Mouse (Mus musculus) urinary bladder, postnatal 4 days (tissue): Measurements from ENCODE around the gene Acaca.

Experiments used
- DNase-seq, 2 experiments: peaks; one replicate each; pipeline ENCODE4 v3.0.0; 2021 to 2022; ENCODE audit warnings: low spot score in 2 of 2

The Acaca gene

DNA sequence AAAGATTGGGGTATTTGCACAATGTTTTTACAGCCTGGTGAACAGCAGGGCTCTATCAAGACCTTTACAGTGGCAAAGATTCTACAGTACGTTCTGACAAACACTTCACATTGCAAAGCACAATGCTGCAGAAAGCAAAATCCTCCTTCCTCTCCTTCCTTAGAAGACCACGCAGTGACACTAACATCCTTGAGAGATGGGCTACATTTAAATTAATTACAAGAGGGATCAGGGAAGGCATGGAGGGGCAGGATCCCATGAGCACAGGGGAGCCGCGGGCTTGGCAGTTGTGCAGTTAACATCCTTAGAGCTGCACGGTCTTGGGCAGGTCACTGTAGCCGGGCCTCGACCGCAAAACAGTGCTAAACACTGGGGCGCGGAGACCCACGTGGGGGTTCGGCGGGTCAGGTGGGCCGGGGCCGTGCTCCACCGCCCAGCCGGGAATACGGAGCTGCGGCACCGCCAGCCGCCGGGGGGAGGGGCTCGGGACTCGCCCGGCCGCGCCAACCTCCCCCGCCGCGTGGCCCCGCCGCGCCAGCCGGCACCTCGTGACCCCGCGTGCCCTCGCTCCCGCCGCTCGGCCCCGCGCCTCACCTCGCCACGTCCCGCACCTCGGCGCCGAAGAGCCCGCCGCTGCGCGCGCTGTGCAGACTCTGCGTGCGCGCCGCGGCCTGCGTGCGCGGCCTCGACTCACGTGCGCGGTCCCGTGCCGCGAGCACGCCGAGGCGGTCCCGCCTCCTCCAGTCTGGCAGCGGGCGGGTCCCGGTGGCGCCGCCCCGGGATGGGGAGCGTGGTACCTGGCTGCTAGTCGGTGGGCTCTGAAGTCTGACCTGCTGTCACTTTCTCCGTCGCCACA, at the start of gene Acaca, which contains the start of gene Tada2a:
Gene Acaca, plus strand, starts transcription at position 730 of the 856 bp plus-strand sequence.
Gene Tada2a, minus strand, starts transcription at position 658 of the 856 bp plus-strand sequence.
- DNase-seq, result peak; percentile 74 to 76

DNA sequence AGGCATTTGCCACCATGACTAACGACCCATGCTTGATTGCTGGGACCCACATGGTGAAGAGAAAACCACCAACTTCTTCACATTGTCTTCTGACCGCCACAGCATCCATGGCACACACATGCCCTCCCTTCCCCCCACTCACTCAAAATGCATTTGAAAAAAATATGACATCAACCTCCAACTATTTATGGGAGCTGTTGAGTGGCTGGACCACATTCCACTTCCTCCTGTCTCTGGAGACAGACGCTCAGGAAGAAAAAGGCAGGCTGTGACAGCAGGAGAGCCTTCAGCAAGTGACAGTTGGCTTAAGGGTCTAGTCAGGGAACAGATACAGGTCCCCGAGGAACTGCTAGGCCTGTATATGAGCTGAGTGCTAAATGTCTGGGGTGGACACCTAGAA, 49.6 kb upstream of the Acaca start:
- no peak for DNase-seq

DNA sequence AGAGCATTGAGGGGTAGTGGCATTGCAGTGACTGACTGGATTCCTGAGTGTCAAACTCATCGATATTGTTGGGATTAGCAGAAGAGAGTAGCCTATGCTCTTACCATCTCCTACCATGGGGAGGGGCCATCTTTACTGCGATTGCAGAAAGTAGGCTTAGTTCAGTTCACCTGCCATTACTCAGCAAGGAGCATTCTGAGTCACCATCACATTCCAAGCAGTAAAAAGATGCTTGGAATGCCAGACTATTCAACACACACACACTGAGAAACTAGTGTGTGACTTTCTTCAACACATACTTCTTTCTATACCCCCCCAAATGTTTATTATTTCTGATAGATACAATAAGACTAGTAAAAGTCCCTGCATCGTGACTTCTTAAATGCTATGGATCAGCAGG, 49.1 kb upstream of the Acaca start:
- no peak for DNase-seq

DNA sequence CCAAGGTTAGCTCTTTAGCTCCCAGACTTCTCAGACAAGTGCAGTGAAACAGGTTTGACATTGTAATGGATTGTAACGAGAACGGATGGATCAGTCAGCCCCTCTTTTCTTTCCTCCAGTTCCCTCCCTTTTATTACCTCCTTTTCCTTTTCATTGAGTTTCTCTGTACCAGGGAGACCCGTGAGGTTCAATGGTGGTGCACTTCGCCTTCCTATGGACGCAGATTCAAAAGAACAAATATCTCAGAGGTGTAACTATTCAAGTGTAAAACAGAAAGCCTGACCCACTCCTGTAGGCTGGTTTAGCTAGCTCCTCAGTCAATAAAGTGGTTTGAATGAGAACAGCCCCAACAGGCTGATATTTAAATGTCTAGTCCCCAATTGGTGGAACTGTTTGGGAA, 47.6 kb upstream of the Acaca start:
- no peak for DNase-seq

DNA sequence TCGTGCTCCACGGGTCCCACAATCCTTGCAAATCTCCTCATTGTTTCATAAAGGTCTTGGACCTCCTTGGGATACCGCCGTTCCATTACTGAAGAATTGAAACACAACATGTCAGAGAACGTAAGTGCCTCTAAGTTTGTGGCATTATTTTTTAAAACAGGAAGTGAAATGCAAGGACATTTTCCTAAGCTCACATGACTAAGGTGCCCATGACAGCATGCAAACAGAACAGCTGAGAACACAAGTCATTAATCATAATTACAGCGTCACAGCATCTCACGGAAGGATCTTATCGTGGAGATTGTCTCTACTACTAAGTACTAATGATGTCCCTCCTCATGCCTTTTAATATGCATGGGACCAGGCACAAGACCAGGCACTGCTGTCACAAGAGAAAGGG, 38.9 kb upstream of the Acaca start:
- DNase-seq, result no peak

DNA sequence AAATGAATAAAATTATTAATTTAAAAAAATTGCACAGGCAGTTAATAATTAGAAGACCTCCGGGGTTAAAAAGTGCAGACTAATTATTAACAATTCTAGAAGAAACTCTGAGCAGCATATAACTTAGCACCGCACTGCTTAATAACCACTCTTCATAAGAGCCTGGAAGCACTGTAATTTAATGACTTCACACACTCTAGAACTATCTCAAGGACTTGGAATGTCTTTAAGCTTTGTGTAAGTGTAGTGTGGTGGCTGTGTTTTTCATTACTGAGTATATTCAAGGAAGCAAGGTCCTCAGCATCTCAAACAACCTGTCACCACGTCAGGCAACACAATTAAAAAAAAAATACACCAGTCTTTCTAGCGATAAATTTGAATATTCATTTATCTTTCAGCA, 34.4 kb upstream of the Acaca start:
- DNase-seq, result no peak

DNA sequence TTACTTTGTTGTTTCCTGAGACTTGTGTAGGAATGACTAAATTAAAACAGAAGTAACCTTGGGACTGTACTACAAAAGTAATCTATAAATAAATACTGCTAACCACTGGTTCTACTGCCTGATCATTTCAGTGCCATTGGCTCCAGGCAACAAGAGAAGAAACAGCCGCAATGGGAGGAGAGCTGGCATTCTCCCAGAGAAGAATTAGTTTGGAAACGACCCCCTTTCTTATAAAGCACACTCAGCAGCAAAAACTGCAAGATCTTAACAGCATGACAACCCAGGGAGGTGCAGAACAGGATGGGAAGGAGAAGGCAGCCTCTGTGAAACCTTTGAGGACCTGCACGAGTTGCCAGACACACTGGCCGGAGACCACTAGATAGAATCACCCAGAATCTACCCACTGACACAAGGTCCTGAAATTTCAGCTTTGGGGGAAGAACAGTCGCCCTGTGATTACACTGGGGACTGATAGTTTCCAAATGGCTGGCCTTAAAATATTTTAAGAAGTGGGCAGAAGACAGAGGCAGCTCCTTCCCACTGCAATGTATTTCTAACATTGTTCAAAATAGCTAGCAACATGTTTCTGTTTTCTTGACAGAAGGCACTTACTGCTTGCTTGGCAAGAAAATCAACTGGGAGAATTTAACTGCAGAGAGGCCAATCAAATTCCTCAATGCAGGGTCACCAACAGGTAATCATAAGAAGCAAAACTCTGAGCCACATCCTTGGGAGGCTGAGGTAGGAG, 32.0 kb upstream of the Acaca start:
- no peak for DNase-seq

DNA sequence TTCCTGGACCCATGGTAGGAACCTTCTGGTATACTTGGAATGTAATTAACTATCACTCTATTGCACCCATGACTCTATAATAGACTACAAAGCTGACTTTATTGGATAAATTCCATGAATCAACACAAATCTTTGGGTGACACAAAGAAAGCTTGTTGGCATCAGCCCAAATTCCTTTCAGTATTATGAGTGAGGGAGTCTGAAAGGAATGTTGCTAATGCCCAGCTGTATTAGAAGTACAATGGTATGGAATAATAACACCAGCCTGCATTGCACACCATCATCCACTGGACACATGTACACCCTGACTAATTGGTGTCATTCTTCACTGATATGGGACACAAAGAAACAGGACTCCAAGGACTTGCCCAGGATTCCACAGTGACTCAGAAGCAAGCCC, 28.3 kb upstream of the Acaca start:
- no peak for DNase-seq

DNA sequence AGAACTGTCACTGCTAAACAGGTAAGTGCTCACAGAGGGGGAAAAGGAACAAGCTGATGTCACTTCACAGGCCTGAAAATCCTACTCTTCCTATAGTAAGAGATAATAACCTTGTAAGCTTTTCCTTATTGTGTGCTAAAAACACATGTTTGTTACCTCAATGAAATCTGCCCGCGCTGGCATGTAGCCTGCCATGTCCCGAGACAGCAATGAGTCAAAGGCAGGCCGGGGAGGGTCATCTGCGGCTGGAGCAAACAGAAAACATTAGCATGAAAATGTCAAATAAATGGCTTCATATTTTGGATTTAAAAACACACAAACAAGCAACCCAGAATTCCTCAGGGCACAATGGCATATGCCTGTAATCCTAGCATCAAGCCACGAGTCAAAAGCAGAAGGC, 25.4 kb upstream of the Acaca start:
- no peak for DNase-seq

DNA sequence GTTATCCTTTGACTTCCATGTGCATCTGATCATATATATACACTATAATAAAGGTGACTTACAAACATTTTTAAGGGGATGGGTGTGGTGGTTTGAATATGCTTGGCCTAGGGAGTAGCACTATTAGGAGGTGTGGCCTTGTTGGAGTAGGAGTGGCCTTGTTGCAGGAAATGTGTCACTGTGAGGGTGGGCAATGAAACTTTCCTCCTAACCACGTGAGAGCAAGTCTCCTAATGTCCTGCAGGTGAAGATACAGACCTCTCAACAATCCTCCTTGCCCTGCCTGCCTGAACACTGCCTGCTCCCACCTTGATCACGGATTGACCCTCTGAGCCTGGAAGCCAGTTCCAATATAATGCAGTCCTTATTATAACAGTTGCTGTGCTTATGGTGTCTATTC, 22.3 kb upstream of the Acaca start:
- no peak for DNase-seq

DNA sequence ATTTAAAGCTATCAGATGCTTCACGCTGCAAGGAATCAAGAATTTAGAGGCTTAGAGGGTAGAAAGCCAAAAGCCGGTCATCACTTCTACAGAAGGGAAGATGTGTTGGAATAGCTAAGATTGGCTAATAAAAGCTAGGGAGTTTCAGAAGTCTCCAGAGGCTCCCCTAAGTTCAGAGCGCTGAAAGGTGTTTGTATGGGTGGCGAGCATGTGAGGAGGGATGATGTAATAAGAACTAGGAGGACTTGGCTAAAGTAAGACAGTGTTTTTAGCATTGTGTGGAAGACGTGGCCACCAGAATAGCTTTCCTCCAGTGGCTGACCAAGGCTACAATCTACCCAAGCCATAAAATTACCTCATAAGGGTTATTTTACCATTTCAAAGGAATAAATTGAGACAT, 15.8 kb upstream of the Acaca start:
- no peak for DNase-seq

DNA sequence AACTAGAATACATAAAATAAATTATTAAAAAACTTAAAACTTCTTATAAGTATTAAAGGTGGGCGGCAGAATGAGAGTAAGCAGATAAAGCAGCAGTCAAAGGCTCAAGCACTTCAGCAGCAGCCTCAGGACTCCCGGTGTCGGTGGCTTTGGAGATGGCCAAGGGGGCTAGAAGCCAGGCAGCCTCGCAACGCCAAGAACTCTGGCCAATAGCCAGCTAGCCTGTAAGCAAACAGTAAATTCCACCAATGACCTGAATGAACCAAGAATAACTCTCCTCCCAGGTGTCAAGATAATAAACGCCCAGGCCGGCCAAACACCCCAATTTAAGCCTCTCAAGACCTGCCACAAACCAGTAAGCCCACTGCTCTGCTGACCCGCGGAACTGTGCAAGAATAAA, 13.8 kb upstream of the Acaca start:
- DNase-seq, result no peak

DNA sequence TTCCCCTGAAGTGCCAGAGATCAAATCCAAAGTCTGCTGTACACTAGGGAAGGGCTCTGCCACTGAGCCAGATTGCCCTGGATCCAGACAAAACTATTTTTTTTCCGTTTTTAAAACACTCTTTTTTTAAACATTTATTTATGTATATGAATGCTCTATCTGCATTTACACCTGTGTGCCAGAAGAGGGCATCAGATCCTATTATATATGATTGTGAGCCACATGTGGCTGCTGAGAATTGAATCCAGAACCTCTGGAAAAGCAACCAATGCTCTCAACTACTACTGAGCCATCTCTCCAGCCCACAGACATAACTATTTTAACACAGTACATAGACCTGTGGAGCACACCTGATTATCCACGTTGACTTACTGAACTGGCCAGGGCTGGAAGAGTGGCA, 13.3 kb upstream of the Acaca start:
- no peak for DNase-seq

DNA sequence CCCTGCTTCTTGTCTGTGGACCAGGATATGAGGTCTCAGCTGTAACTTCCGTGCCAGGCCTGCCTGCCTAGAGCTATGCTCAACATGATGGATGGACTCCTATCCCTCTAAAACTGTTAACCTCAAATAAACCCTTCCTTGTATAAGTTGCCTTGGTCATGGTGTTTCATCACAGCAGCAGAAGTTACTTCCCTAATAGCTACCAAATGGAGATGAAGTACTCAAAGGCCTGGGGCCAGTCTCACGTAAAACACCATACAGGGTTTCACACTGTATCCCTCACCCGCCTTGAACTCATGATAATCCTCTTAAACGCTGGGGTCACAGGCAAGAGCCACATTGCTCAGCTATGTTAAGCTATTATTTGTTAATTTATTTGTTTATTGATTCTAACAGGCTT, 12.0 kb upstream of the Acaca start:
- no peak for DNase-seq

DNA sequence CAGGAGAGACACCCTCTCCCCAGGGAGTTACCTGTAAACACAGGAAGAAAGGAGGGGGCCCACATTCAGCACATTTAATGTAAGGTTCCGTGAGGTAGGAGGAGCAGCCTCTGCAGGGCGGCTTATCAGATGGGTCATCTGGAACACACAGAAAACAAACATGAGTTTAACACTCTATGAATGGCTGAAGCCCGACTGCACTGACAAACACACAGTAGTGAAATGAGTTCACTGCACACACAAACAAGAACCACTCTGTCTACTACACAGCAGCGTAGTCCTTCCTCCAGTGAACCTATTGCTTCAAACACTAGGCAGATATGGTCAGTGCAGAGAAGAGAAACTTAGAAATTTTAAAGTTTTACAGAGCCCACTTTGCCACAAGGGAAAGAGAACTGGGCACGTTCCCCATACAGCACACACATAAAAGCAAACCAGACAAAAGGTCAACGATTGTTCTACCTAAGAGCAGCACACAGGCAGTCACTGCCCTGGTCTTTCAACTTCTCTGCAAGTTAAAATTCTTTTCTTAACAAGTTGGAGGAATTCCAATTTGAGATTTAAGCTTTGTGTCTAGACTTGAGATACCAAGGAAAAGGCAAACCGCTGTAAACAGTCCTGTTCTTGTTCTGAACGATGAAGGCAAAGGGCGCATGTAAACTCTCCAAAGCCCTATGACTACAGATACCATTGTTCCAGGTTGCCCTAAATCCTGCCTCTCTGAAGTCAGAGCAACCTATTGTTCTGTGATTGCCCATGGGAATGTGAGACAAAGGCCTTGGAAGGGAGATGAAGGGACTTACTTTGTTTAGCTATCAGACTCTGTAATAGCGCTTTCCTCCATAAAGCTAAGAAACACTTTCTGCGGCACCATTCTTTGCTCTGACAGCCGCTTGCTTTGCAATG, 8.2 kb upstream of the Acaca start:
- DNase-seq, result no peak

DNA sequence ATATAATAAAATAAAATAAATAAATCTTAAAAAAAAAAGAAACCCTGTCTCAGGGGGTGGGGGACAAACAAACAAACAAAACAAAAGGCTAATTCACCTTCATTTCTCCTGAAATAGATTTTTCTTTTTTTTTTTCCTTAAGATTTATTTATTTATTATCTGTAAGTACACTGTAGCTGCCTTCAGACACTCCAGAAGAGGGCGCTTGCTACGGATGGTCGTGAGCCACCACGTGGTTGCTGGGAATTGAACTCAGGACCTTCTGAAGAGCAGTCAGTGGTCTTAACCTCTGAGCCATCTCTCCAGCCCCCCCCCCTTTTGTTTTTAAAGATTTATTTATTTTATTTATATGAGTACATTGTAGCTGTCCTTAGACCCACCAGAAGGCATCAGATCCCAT, 1.5 kb upstream of the Acaca start:
- DNase-seq, result no peak

DNA sequence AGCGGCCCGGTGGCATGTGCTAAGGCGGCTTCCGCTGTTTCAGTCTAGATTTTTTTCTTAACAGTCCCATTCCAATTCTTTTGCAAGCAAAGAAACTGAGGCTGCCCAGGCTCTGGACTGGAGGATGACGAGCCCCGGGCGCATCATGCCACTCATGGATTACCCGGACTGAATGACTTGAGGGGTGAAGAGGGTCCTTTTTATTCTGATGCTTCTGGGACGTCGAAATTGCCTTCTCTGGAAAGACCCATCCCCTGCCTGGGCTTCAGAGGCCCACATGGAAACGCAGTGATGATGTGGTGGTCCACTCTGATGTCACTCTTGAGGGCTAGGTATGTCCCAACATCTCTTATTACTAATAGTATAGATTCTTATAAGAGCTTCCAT, 320 bp downstream of the Acaca start:
- DNase-seq, result no peak

DNA sequence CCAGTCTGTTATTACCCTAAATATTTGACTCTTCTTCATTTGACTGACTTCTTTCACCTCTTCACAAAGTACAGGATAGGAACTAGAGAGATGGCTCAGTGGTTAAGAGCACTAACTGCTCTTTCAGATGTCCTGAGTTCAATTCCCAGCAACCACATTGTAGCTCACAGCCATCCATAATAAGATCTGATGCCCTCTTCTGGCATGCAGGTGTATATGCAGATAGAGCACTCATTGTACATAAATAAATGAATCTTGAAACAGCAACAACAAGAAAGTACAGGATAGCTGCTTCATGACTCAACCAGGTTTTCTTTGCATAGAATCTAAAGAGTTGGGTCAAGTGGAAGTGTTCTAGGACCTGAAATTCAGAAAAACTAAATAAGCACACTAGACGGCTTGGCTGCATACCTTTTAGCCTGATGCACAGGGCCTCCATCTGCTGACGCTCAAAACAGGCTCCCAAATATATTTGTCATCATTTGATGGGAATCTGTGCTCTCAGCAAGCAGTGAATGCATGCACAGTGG, 4.9 kb downstream of the Acaca start:
- DNase-seq, result no peak

DNA sequence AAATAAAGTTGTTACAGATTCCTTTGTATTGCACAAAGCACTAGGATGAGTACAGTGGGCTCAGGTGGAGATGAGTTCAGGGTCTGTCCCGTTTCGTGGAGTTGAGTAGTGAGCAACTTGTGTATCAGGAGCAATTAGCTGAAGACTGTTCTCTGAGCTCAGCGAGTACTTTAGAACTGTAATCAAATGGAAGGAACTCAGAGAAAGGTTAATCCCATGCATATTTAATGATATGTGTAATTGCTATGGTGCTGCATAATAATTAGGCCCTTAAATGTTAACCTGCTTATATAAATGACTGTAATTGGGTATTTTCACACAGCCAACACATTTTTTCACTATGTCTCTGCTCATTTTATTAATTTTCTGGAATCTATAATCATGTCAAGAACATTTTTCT, 7.0 kb downstream of the Acaca start:
- DNase-seq, result no peak

DNA sequence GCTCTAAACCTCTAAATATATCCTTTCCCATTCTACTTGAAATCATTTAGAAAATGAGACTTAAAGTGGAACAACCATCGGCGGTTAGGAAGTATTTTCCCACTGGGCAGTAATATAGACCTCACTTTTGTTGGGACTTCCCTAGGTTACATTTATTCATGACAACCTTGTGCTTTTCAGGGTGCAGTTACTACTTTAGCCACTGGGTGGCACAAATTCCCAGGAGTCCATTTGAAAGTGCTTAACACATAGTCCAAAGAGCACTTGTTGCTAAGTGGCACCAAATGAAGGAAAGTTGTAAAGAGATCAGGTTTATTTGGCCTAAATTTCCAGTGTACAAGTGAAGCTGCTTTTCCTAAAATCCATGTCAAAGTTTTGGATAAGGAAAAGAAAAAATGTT, 12.3 kb downstream of the Acaca start:
- no peak for DNase-seq

DNA sequence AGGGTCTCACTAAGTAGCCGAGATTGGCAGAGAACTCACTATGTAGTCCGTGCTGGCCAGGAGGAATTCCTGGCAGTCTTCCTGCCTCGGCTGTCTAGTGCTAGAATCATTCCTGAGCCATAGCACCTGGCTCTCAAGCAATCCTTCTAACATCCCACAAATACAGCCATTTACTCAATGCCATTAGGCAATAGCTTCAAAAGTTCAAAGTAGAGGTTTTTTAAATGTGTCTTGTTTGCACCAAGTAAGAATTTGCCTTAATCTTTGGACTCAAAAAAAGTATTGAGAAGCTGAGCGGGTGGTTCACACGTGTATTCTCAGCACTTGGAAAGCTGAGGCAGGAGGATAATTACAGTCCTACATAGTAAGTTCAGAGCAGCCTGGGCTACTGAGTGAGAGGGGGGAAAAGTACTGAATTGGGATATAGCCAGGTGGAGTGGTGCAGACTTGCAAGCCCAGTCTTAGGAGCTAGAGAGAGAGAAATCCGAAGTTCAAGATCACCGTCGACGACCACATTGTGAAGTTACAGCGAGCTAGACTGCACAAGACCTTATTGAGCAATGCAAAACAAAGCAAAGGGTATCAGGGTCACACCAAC, 15.8 kb downstream of the Acaca start:
- no peak for DNase-seq

DNA sequence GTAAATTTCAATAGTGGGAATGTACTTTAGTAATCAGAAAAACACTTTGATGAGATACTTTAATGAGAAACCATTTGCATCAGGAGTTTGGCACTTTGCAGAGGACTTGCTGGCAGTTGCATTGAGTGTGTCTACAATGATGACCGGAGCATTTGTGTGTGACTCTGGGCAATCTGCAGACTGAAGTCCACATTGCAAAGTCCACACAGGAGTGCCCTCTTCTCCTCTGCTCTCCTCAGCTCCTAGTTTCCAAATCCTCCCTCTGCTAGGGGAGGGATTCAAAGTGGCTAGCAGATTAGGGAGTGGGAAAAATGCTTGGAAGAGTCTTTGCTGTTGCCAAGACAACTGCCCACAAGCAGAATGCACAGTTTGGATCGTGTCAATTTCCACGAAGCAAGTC, 16.6 kb downstream of the Acaca start:
- no peak for DNase-seq
